Mouse (Mus musculus) G1E (cell line): Measurements from ENCODE around the gene Map3k12. TPM values are rescaled to one million over a fixed set of nuclear protein-coding genes. Genes with fewer than 3 reads are reported as not detected.

ENCODE experiments used
- ATAC-seq: 2 replicates; pipeline ENCODE4 v1.8.0; 2016; ENCODE audit warnings: mild to moderate bottlenecking; ENCODE audit not compliant: insufficient number of reproducible peaks, poor library complexity, low FRiP score, severe bottlenecking; ENCODE audit errors: extremely low read depth
- DNase-seq: peaks from one replicate; pipeline ENCODE4 v3.0.0; 2012; ENCODE audit warnings: low spot score
- H3K27me3 ChIP-seq: 2 replicates; pipeline ENCODE4 v1.6.1; 2012; ENCODE audit warnings: mild to moderate bottlenecking, low read length, inconsistent platforms; ENCODE audit not compliant: insufficient read depth
- H3K36me3 ChIP-seq: replicated peaks from 2 replicates; pipeline ENCODE3; 2012; ENCODE audit warnings: mild to moderate bottlenecking, inconsistent platforms
- H3K4me1 ChIP-seq: 2 replicates; pipeline ENCODE4 v1.6.1; 2012; ENCODE audit warnings: low read depth, low read length, inconsistent platforms, mixed read lengths; ENCODE audit not compliant: insufficient read depth
- H3K4me3 ChIP-seq: 2 replicates; pipeline ENCODE4 v1.5.1; 2012; ENCODE audit warnings: low read depth, mild to moderate bottlenecking, inconsistent platforms, low read length, moderate library complexity, mixed read lengths
- H3K9me3 ChIP-seq: replicated peaks from 2 replicates; pipeline ENCODE4 v1.6.1; 2012; ENCODE audit warnings: inconsistent platforms
- CTCF ChIP-seq: IDR thresholded peaks from 2 replicates; pipeline ENCODE4 v1.5.1; 2012; ENCODE audit warnings: low read depth, low read length, inconsistent platforms, mixed read lengths
- GATA1 ChIP-seq: IDR thresholded peaks from 2 replicates; pipeline ENCODE4 v1.6.1; 2012; ENCODE audit warnings: borderline replicate concordance, low read length, inconsistent platforms, mixed read lengths
- GATA2 ChIP-seq: IDR thresholded peaks from 2 replicates; pipeline ENCODE4 v1.6.1; 2012; ENCODE audit warnings: low read depth, low read length, inconsistent platforms, borderline replicate concordance
- POLR2AphosphoS5 ChIP-seq: IDR thresholded peaks from 2 replicates; pipeline ENCODE4 v1.6.1; 2012; ENCODE audit warnings: low read depth, low read length, inconsistent platforms; ENCODE audit not compliant: insufficient replicate concordance
- TAL1 ChIP-seq: conservative IDR thresholded peaks from 2 replicates; pipeline ENCODE4 v1.6.1; 2012; ENCODE audit warnings: low read depth, low read length, inconsistent platforms, mixed read lengths
- polyA plus RNA-seq: library from polyadenylated mRNA; stranded (reverse); fragments of >175 nt; gene quantifications from 2 replicates; pipeline ENCODE4 v1.2.3, GENCODE M21; 2012
- total RNA-seq, 2 experiments: library from RNA; stranded (forward) in 1 of 2; stranded (reverse) in 1 of 2; fragments of 200-1000 nt in 1 of 2; fragments of >200 nt in 1 of 2; fragmentation: Nextera tagmentation in 1 of 2; gene quantifications; 2 replicates each; pipeline ENCODE4 v1.2.3; 2014 to 2017

Gene Map3k12
- total and polyA plus RNA-seq, 3 experiments: 0.60 to 1.9 (median 0.75) TPM

GRCm38 (mm10) chr15:102483136-102483535, 33.7 kb downstream of the Map3k12 start:
- Histone ChIP-seq H3K36me3 (peaks cover 90% of the 10 kb centered on the region), H3K9me3 (no peaks in the 10 kb centered on the region), H3K4me3 (no peak overlapping the region), H3K27me3 (no peaks in the 10 kb centered on the region), H3K4me1 (peaks cover 23% of the 10 kb centered on the region)
- no peak for DNase-seq
- ATAC-seq: no peak
- no peak for TF ChIP-seq GATA2
- no peak for TF ChIP-seq CTCF

- Histone ChIP-seq H3K4me3 (no peak overlapping the region), H3K9me3 (no peaks in the 10 kb centered on the region), H3K4me1 (peaks cover 12% of the 10 kb centered on the region), H3K36me3 (peaks cover 65% of the 10 kb centered on the region), H3K27me3 (no peaks in the 10 kb centered on the region)
- TF ChIP-seq TAL1: no peak
- no peak for TF ChIP-seq GATA2
- TF ChIP-seq GATA1: no peak
- no peak for TF ChIP-seq CTCF
- no peak for TF ChIP-seq POLR2AphosphoS5
- DNase-seq (no peak), ATAC-seq (no peak)
Measured at GRCm38 (mm10) chr15:102474520-102474919, 42.3 kb downstream of the Map3k12 start.

DNA sequence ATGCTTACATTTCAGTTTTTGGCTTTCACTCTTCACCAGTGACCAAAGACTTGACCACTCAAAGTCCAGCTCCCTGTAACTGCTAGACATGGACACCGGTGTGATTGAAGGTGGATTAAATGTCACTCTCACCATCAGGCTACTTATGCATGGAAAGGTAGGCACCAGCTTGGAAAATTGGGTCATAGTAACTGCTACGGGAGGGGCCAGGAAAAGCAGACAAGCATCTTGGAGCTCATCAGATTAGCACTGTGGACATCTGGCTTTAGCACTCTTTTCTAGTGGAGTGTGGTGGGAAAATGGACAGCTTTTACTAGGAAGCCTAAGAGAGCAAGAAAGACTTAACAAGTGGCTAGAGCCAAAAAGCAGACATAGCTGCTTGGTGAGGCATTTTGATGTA, 43.6 kb downstream of the Map3k12 start:
- no peaks in the 10 kb centered on the region for H3K27me3 ChIP-seq
- TF ChIP-seq GATA2 (no peak), TAL1 (no peak), GATA1 (no peak), CTCF (no peak), POLR2AphosphoS5 (no peak)
- DNase-seq (no peak), ATAC-seq (no peak)
- H3K9me3 ChIP-seq: peaks cover 6% of the 10 kb centered on the region; the same call in 1 of the 2 replicates
- H3K4me3 ChIP-seq: no peak overlapping the region; the same call in 1 of the 2 replicates
- peaks cover 65% of the 10 kb centered on the region for H3K36me3 ChIP-seq
- peaks cover 18% of the 10 kb centered on the region for H3K4me1 ChIP-seq

DNA sequence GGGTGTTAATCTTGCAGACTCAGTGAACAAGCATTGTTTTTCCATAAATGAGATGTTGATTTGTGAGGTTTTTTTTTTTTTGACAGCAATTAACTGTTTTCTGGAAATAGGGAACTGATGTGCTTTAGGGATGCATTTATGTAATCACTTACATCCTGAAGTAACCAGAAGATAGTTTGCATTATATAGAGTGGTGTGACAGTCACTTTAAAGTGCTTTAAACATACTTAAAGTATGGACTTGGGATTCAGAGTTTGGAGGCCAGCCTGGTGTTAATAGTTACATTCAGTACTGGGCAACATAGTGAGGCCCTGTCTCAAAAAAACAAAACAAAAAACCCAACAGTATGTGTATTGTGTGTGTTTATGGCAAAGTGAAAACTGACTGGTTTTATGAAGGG, 45.1 kb downstream of the Map3k12 start:
- Histone ChIP-seq H3K27me3 (no peaks in the 10 kb centered on the region), H3K36me3 (peaks cover 62% of the 10 kb centered on the region), H3K4me1 (peaks cover 18% of the 10 kb centered on the region), H3K9me3 (peaks cover 6% of the 10 kb centered on the region; the same call in 1 of the 2 replicates), H3K4me3 (peak overlapping the region; percentile 82)
- DNase-seq (no peak), ATAC-seq (no peak)
- TF ChIP-seq GATA2 (no peak), TAL1 (no peak), CTCF (no peak), POLR2AphosphoS5 (no peak), GATA1 (no peak)

GRCm38 (mm10) chr15:102471295-102471645, 45.6 kb downstream of the Map3k12 start:
- DNase-seq (no peak), ATAC-seq (no peak)
- no peak for TF ChIP-seq POLR2AphosphoS5
- no peak for TF ChIP-seq GATA1
- TF ChIP-seq TAL1: no peak
- no peak for TF ChIP-seq GATA2
- TF ChIP-seq CTCF: no peak
- H3K9me3 ChIP-seq: peaks cover 6% of the 10 kb centered on the region; the same call in 1 of the 2 replicates
- H3K4me1 ChIP-seq: peaks cover 18% of the 10 kb centered on the region
- H3K4me3 ChIP-seq: peak overlapping the region; percentile 82
- peaks cover 62% of the 10 kb centered on the region for H3K36me3 ChIP-seq
- no peaks in the 10 kb centered on the region for H3K27me3 ChIP-seq

DNA sequence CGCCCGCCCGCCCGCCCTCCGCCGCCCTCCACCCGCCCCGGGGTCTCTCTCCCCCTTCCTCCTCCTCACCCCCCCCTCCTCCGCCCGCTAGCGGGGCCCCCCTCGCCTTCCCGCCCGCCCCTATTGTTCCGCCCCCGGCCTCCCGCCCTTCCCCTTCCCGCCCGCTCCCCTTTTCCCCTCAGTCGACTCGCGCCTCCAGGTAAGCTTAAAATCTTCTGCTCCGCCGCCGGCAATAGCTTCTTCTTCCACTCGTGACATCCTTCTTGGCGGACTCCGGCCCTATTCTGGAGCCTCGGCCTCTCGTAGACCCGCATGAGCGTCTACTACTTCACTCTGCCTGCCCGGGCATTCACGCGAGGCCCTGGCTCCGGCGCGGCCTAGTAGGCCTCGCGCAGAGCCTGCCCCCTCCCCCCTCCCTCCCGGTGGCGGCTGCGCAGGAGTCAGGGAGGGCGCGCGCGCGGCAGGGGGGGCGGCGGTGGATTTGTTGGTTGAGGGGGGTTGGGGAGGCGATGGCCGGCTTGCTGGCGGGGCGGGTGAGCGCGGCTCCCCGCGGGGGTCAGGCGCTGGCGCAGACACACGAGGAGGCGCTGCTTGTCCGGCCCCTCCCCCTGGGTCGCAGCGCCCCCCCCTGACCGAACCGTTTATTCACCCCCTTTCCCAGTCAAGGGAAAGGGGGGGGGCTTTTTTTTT, 46.1 kb downstream of the Map3k12 start:
- peak overlapping the region; percentile 82 for H3K4me3 ChIP-seq
- ATAC-seq: no peak

GRCm38 (mm10) chr15:102470183-102470604, 46.7 kb downstream of the Map3k12 start, which contains the start of gene Pcbp2:
Pcbp2 (plus strand) TSS chr15:102470539.
- peaks cover 60% of the 10 kb centered on the region for H3K36me3 ChIP-seq
- H3K9me3 ChIP-seq: peaks cover 6% of the 10 kb centered on the region; the same call in 1 of the 2 replicates
- peaks cover 18% of the 10 kb centered on the region for H3K4me1 ChIP-seq
- ATAC-seq (peak; percentile 98), DNase-seq (peak; percentile 92)
- peak; percentile 49 for TF ChIP-seq CTCF
- TF ChIP-seq TAL1: no peak
- TF ChIP-seq GATA2: no peak
- TF ChIP-seq POLR2AphosphoS5: no peak
- H3K4me3 ChIP-seq: peak within 1 kb of the TSS; percentile 82
- H3K27me3 ChIP-seq: no peaks in the 10 kb centered on the region

More for the DNA sequence above, 46.1 kb downstream of the Map3k12 start:
- Histone ChIP-seq H3K4me1 (peaks cover 18% of the 10 kb centered on the region), H3K9me3 (peaks cover 6% of the 10 kb centered on the region; the same call in 1 of the 2 replicates), H3K27me3 (no peaks in the 10 kb centered on the region), H3K36me3 (peaks cover 60% of the 10 kb centered on the region)
- peak; percentile 72 for DNase-seq
- TF ChIP-seq GATA1 (no peak), CTCF (no peak), TAL1 (no peak), POLR2AphosphoS5 (no peak), GATA2 (no peak)
